Comparison of ENCODE assay signal across 7 mouse cellular contexts in the genomic region with DNA sequence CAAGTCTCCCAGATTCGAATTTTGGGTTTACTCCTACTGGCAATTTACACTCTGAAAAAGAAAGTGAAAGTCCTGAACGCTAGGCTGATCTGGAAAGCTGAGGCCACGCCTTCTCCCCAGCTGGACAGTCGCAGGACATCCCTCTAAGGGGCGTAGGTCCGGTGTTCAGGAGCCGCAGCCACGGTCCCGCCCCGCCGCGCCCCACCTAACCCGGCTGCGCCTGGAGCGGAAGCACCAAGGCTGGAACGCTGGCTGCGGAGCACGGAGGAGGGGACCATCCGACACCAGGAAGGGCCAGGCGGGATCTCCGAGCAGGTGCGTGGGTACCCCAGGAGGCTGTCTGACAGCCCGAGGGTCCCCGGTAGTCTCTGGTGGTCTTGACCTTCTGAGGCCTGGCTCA. TPM values are rescaled to one million over a fixed set of nuclear protein-coding genes. Genes with fewer than 3 reads are reported as not detected.
DNase-seq lines count a peak whose midpoint lies in the region; ATAC-seq and TF ChIP-seq lines count a peak whose summit lies in the region.

Gene Cenpj, minus strand, starts transcription at position 10 of the 400 bp plus-strand sequence.
Gene Parp4, plus strand, starts transcription at position 204 of the 400 bp plus-strand sequence.

- peaks cover 6% of the 10 kb centered on the region for H3K4me1 ChIP-seq in embryonic facial prominence, embryonic 13.5 days
- peaks cover 2% of the 10 kb centered on the region for H3K4me1 ChIP-seq in heart, adult 2 months (ENCODE audit: control insufficient read depth, insufficient read depth, low read length)
- H3K4me1 ChIP-seq in limb, embryonic 14.5 days (ENCODE audit: control insufficient read depth, insufficient read depth, low read length) = peaks cover 6% of the 10 kb centered on the region; the same call in 1 of the 2 replicates
- H3K4me1 ChIP-seq in midbrain, embryonic 16.5 days (ENCODE audit: control insufficient read depth, insufficient read depth, low read length) = 0 out of 2 replicates have a peak, but pooled peaks cover 4% of the 10 kb centered on the region

- H3K9ac ChIP-seq in embryonic facial prominence, embryonic 13.5 days = peak within 1 kb of the TSS; percentile 75
- H3K9ac ChIP-seq in heart, adult 2 months (ENCODE audit: low read depth, low read length) = peak within 1 kb of the TSS; percentile 91
- peak within 1 kb of the TSS; percentile 60 for H3K9ac ChIP-seq in limb, embryonic 14.5 days (ENCODE audit: low read depth, low read length, severe bottlenecking)
- peak within 1 kb of the TSS; percentile 49 for H3K9ac ChIP-seq in midbrain, embryonic 16.5 days (ENCODE audit: low read depth, low read length)

- TF ChIP-seq POLR2A in heart, adult 2 months (IDR thresholded peaks at IDR 0.05; ENCODE audit: insufficient read depth, low read depth, low read length) = peak; percentile 71
- TF ChIP-seq POLR2A in limb, embryonic 14.5 days (IDR thresholded peaks at IDR 0.05; ENCODE audit: borderline replicate concordance, extremely low read depth, insufficient read depth, insufficient read length) = no peak

- peak within 1 kb of the TSS; percentile 57 for H3K4me3 ChIP-seq in embryonic facial prominence, embryonic 13.5 days
- H3K4me3 ChIP-seq in heart, adult 2 months = peak within 1 kb of the TSS; percentile 76
- peak within 1 kb of the TSS; percentile 53 for H3K4me3 ChIP-seq in limb, embryonic 14.5 days (replicated peaks; ENCODE audit: low read length)
- peak within 1 kb of the TSS; percentile 36 for H3K4me3 ChIP-seq in midbrain, embryonic 16.5 days (ENCODE audit: low read depth, low read length)

- no peak; the same call in 1 of the 2 replicates for TF ChIP-seq CTCF in heart, adult 2 months (IDR thresholded peaks at IDR 0.05)

- no peaks in the 10 kb centered on the region; the same call in 1 of the 2 replicates for H3K79me2 ChIP-seq in heart, adult 2 months (replicated peaks; ENCODE audit: control insufficient read depth, insufficient read depth, low read length)

- no peaks in the 10 kb centered on the region for H3K27me3 ChIP-seq in embryonic facial prominence, embryonic 13.5 days
- H3K27me3 ChIP-seq in heart, adult 2 months (ENCODE audit: control insufficient read depth, insufficient read depth, low read length) = no peaks in the 10 kb centered on the region
- H3K27me3 ChIP-seq in limb, embryonic 14.5 days (ENCODE audit: control insufficient read depth, insufficient read depth, low read length) = no peaks in the 10 kb centered on the region
- peaks cover 5% of the 10 kb centered on the region; the same call in 1 of the 2 replicates for H3K27me3 ChIP-seq in midbrain, embryonic 16.5 days (ENCODE audit: control insufficient read depth, insufficient read depth, low read depth, low read length)

- TF ChIP-seq EP300 in heart, adult 2 months (IDR thresholded peaks at IDR 0.05; ENCODE audit: insufficient read depth, low read depth, low read length) = 0 out of 2 replicates have a peak, but pooled peaks have one; percentile 37

- 1% methylated on average over 24 of the region's 24 CpGs for WGBS in embryonic facial prominence, embryonic 13.5 days
- under 1% methylated on average over 24 of the region's 24 CpGs for WGBS in heart, adult 2 months
- WGBS in limb, embryonic 14.5 days = under 1% methylated on average over 24 of the region's 24 CpGs
- 1% methylated on average over 24 of the region's 24 CpGs for WGBS in midbrain, embryonic 16.5 days

- intact Hi-C loops in heart, adult 2 months (cut with DNase I) = loop anchor here (5.0 to 10.0 kb wide), 2 partner anchors 92 to 199 kb away; partner anchors contain the start of genes Mphosph8 and Pspc1

- ATAC-seq in embryonic facial prominence, embryonic 13.5 days (ENCODE audit: insufficient number of reproducible peaks, insufficient read depth, low FRiP score, low TSS enrichment, low read depth) = no peak
- ATAC-seq in limb, embryonic 14.5 days (ENCODE audit: low FRiP score, low read depth) = peak; percentile 31
- ATAC-seq in midbrain, embryonic 16.5 days = no peak

- H3K9me3 ChIP-seq in embryonic facial prominence, embryonic 13.5 days = no peaks in the 10 kb centered on the region
- no peaks in the 10 kb centered on the region for H3K9me3 ChIP-seq in limb, embryonic 14.5 days (ENCODE audit: control insufficient read depth, low read length)
- H3K9me3 ChIP-seq in midbrain, embryonic 16.5 days (replicated peaks; ENCODE audit: control insufficient read depth, low read length, poor library complexity, severe bottlenecking) = no peaks in the 10 kb centered on the region

- H3K4me2 ChIP-seq in embryonic facial prominence, embryonic 13.5 days = peak within 1 kb of the TSS; percentile 71
- H3K4me2 ChIP-seq in limb, embryonic 14.5 days (replicated peaks; ENCODE audit: low read depth, low read length, severe bottlenecking) = peak within 1 kb of the TSS; percentile 77
- H3K4me2 ChIP-seq in midbrain, embryonic 16.5 days (ENCODE audit: low read length) = peak within 1 kb of the TSS; percentile 59

- H3K27ac ChIP-seq in embryonic facial prominence, embryonic 13.5 days = no peak within 1 kb of the TSS
- peak within 1 kb of the TSS; percentile 67 for H3K27ac ChIP-seq in heart, adult 2 months
- no peak within 1 kb of the TSS for H3K27ac ChIP-seq in limb, embryonic 14.5 days (replicated peaks; ENCODE audit: low read depth, low read length)
- no peak within 1 kb of the TSS for H3K27ac ChIP-seq in midbrain, embryonic 16.5 days (ENCODE audit: low read length)

- DNase-seq in adrenal gland, postnatal 25 days = peak; percentile 91
- DNase-seq in heart, adult 2 months = peak; percentile 92 to 95
- DNase-seq in kidney, adult 8-10 months = peak; percentile 93 to 95
- DNase-seq in limb, embryonic 14.5 days (ENCODE audit: low spot score) = peak; percentile 69
- DNase-seq in spleen, postnatal 10 days (ENCODE audit: low spot score in 2 of 2) = peak; percentile 81 to 92

- no peaks in the 10 kb centered on the region for H3K36me3 ChIP-seq in embryonic facial prominence, embryonic 13.5 days
- H3K36me3 ChIP-seq in heart, adult 2 months (ENCODE audit: control insufficient read depth, insufficient read depth, low read length) = 0 out of 2 replicates have a peak, but pooled peaks cover 2% of the 10 kb centered on the region
- H3K36me3 ChIP-seq in limb, embryonic 14.5 days (ENCODE audit: control insufficient read depth, insufficient read depth, low read length) = no peaks in the 10 kb centered on the region
- no peaks in the 10 kb centered on the region for H3K36me3 ChIP-seq in midbrain, embryonic 16.5 days (ENCODE audit: control insufficient read depth, insufficient read depth, low read length)

RNA-seq across cellular contexts. Expression of gene Cenpj, which starts in this region (rescaled TPM):
- 13.5 and 13.7 TPM in 2 replicates for total RNA-seq in adrenal gland, postnatal 25 days (2021)
- 12.9 and 13.3 TPM in 2 replicates for polyA plus RNA-seq in embryonic facial prominence, embryonic 13.5 days (2015; fragmentation: Nextera tagmentation; extraction: Ambion mirVana)
- 1 to 10 TPM; 3.2 to 4.5 TPM for total RNA-seq in heart, adult 2 months (2021)
- 1.1 and 2.0 TPM in 2 replicates for polyA plus RNA-seq in heart, adult 2 months (2012; rRNA removed)
- 5.6 and 9.8 TPM in 2 replicates for polyA plus RNA-seq in limb, embryonic 14.5 days (2012; rRNA removed)
- polyA plus RNA-seq in limb, embryonic 14.5 days (2014; fragmentation: Nextera tagmentation; extraction: Ambion mirVana) = 8.0 and 8.6 TPM in 2 replicates
- 5.3 TPM in 2 replicates for polyA plus RNA-seq in midbrain, embryonic 16.5 days (2015; fragmentation: Nextera tagmentation; extraction: Ambion mirVana)

RNA-seq across cellular contexts. Expression of gene Parp4, which starts in this region (rescaled TPM):
- 31.9 and 39.1 TPM in 2 replicates for total RNA-seq in adrenal gland, postnatal 25 days (2021)
- polyA plus RNA-seq in embryonic facial prominence, embryonic 13.5 days (2015; fragmentation: Nextera tagmentation; extraction: Ambion mirVana) = 2.1 and 2.6 TPM in 2 replicates
- total RNA-seq in heart, adult 2 months (2021) = 10 to 100 TPM; 27.1 to 33.9 TPM
- 9.2 and 12.9 TPM in 2 replicates for polyA plus RNA-seq in heart, adult 2 months (2012; rRNA removed)
- polyA plus RNA-seq in limb, embryonic 14.5 days (2012; rRNA removed) = 4.7 and 5.2 TPM in 2 replicates
- 3.9 TPM in 2 replicates for polyA plus RNA-seq in limb, embryonic 14.5 days (2014; fragmentation: Nextera tagmentation; extraction: Ambion mirVana)
- polyA plus RNA-seq in midbrain, embryonic 16.5 days (2015; fragmentation: Nextera tagmentation; extraction: Ambion mirVana) = 0.93 and 1.5 TPM in 2 replicates
